Comparison of ENCODE assay signal across 16 mouse cellular contexts in genomic region chr4:98080586-98080985, GRCm38 (mm10).
"Had no signal": no experiment of that assay in that cellular context is flagged by ENCODE, and none has a peak within 500 bp of the region (broad histone marks: within the 10 kb centered on the region; RNA-seq: fewer than 3 reads in every experiment).

No protein-coding gene starts in this region.

- ATAC-seq: lung, postnatal 0 days; midbrain, embryonic 15.5 days had no signal

- H3K27ac ChIP-seq: liver, embryonic 15.5 days; midbrain, embryonic 10.5 days; midbrain, embryonic 15.5 days; neural tube, embryonic 12.5 days; stomach, embryonic 15.5 days had no signal

- H3K9ac ChIP-seq: liver, embryonic 15.5 days; midbrain, embryonic 15.5 days; neural tube, embryonic 12.5 days; stomach, embryonic 15.5 days had no signal

- H3K9me3 ChIP-seq: liver, embryonic 15.5 days; midbrain, embryonic 10.5 days; midbrain, embryonic 15.5 days; neural tube, embryonic 12.5 days; stomach, embryonic 15.5 days had no signal

- H3K36me3 ChIP-seq: liver, embryonic 15.5 days; midbrain, embryonic 10.5 days; midbrain, embryonic 15.5 days; stomach, embryonic 15.5 days had no signal

- H3K27me3 ChIP-seq: liver, embryonic 15.5 days; midbrain, embryonic 15.5 days; neural tube, embryonic 12.5 days; stomach, embryonic 15.5 days had no signal

- H3K4me1 ChIP-seq: liver, embryonic 15.5 days; midbrain, embryonic 10.5 days; midbrain, embryonic 15.5 days; neural tube, embryonic 12.5 days; stomach, embryonic 15.5 days had no signal

- H3K4me3 ChIP-seq: liver, embryonic 15.5 days; midbrain, embryonic 10.5 days; midbrain, embryonic 15.5 days; neural tube, embryonic 12.5 days; stomach, embryonic 15.5 days had no signal

- H3K4me2 ChIP-seq: liver, embryonic 11.5 days; liver, embryonic 15.5 days; midbrain, embryonic 15.5 days; neural tube, embryonic 12.5 days; stomach, embryonic 15.5 days had no signal

- DNase-seq: kidney, adult 8-10 months; kidney, postnatal 25 days; layer of hippocampus, adult 9-11 months; layer of hippocampus, postnatal 36 days; lung, adult 2 months; lung, postnatal 36 days; spleen, adult 18-20 months; thymus, adult 2 months; thymus, postnatal 25 days had no signal
